Mouse (Mus musculus) C2C12 (cell line): ENCODE data around the gene Mlycd.

Experiments
- CTCF ChIP-seq: IDR thresholded peaks from one replicate; pipeline ENCODE4 v1.5.1; 2011; ENCODE audit not compliant: control insufficient read depth, insufficient read depth, insufficient read length
- FOSL1 ChIP-seq: IDR thresholded peaks from one replicate; pipeline ENCODE4 v1.8.0; 2011; ENCODE audit warnings: mild to moderate bottlenecking, low read length; ENCODE audit not compliant: poor library complexity, insufficient read depth, severe bottlenecking
- USF1 ChIP-seq: IDR thresholded peaks from one replicate; pipeline ENCODE4 v1.6.1; 2011; ENCODE audit warnings: low read depth, mild to moderate bottlenecking, control low read depth, moderate library complexity

GRCm38 (mm10) chr8:119424199-119424733, 29.6 kb downstream of the Mlycd start:
- TF ChIP-seq CTCF (no peak), FOSL1 (no peak), USF1 (no peak)
